Mouse (Mus musculus): ENCODE results near the gene Scnn1g. TPM values are rescaled to one million over a fixed set of nuclear protein-coding genes. Genes with fewer than 3 reads are reported as not detected.

Gene Scnn1g
- polyA plus RNA-seq, 1 experiment = 1.3 TPM

DNA sequence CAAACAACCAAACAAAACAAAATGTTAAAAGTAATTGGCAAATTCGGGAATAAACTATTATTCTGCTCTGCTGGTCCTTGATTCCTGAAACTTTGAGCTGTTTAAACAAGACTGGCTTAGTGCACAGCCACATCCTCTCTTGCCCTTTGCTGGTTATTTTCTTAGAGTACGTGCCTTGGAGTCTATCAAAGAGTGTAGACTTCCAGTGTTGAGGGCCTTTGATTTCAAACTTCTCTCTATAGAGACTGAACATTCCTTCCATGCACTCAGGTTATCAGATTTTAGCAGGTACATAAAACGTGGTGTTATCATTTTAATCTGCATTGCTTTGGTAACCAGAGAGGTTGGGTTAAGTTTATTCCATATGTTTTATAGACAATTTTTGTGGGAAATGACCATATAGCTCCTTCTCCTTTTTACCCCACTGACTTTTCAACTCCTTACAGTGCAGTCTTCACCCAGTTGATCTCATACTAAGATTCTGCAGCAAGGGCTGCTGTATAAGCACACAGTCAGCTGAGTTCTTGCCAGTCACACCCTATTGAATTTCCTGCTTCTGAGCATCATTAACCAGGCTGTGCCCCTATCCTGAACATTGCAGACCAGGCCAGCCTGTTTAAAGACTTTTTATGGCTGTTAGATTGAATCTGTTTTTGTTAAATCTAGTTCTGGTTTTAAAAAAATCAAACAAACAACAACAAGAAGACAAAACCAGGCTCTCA is 48.1 kb downstream of the Scnn1g start:
- Histone ChIP-seq H3K4me1 (replicated peaks; ENCODE audit: control insufficient read depth, insufficient read depth, low read length) (no peaks in the 10 kb centered on the region), H3K4me3 (ENCODE audit: control insufficient read depth, insufficient read depth, low read length) (no peak overlapping the region), H3K27me3 (ENCODE audit: control insufficient read depth, insufficient read depth, low read length) (no peaks in the 10 kb centered on the region), H3K27ac (ENCODE audit: control insufficient read depth, insufficient read depth, low read length) (no peak overlapping the region), H3K36me3 (ENCODE audit: control insufficient read depth, insufficient read depth, low read length) (no peaks in the 10 kb centered on the region)
- DNase-seq = no peak
- TF ChIP-seq CTCF (IDR thresholded peaks at IDR 0.05; ENCODE audit: borderline replicate concordance, control insufficient read depth, extremely low read depth, insufficient read depth, low read length, poor library complexity) (no peak), POLR2A (IDR thresholded peaks at IDR 0.05; ENCODE audit: control insufficient read depth, extremely low read depth, insufficient read depth, low read length, poor library complexity) (no peak)
- 72% methylated on average over 3 of the region's 3 CpGs for WGBS

DNA sequence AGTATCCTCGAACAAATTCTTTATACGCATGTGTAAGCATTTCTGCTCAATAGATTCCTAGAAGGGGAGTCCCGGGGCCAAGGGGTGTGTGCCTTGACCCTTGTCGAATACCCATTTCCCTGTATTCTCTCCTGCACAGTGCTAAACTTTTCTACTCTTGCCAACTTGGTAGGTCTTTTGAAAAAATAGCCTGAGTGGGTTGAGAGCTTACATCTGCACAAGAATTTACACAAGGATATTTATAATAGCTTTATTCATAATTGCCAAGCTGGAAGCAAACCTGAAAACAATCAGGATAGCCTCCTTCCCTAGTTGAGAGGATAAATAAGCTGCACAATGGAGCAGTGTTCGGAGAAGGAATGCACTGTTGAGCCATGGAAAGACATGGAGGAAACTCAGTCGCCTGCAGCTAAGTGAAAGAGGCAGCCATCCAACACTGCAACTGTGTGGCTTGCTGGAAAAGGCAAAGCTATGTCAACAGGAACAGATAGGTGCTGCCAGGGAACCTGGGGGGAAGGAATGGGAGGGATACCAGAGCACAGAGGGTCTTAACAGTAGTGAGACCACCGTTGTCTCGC is 51.5 kb downstream of the Scnn1g start:
- Histone ChIP-seq H3K4me3 (ENCODE audit: control insufficient read depth, insufficient read depth, low read length) (no peak overlapping the region), H3K36me3 (ENCODE audit: control insufficient read depth, insufficient read depth, low read length) (no peaks in the 10 kb centered on the region), H3K27ac (ENCODE audit: control insufficient read depth, insufficient read depth, low read length) (no peak overlapping the region), H3K27me3 (ENCODE audit: control insufficient read depth, insufficient read depth, low read length) (no peaks in the 10 kb centered on the region), H3K4me1 (replicated peaks; ENCODE audit: control insufficient read depth, insufficient read depth, low read length) (no peaks in the 10 kb centered on the region)
- 90% methylated on average over 8 of the region's 8 CpGs for WGBS
- no peak for DNase-seq
- TF ChIP-seq CTCF (IDR thresholded peaks at IDR 0.05; ENCODE audit: borderline replicate concordance, control insufficient read depth, extremely low read depth, insufficient read depth, low read length, poor library complexity) (no peak), POLR2A (IDR thresholded peaks at IDR 0.05; ENCODE audit: control insufficient read depth, extremely low read depth, insufficient read depth, low read length, poor library complexity) (no peak)

DNA sequence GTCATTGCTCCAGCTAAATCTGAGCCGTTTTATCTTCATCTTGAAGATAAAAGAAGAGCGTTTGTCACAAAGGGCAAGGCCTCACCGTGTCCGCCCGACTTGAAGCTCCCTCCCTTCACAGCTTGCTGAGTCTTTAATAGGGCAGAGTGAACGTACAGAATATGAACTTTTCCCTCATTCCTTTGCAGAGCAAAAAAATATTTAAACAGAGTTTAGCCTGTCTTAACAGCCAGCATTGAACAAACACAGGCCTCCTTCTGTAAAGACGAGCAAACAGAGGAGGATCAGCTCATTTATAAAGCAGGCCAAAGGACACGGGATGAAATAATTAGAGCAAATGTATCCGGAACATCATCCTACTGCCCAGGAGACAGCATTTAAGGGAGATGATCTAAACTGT is 63.5 kb downstream of the Scnn1g start:
- TF ChIP-seq POLR2A (IDR thresholded peaks at IDR 0.05; ENCODE audit: control insufficient read depth, extremely low read depth, insufficient read depth, low read length, poor library complexity) (no peak), CTCF (IDR thresholded peaks at IDR 0.05; ENCODE audit: borderline replicate concordance, control insufficient read depth, extremely low read depth, insufficient read depth, low read length, poor library complexity) (no peak)
- Histone ChIP-seq H3K27ac (ENCODE audit: control insufficient read depth, insufficient read depth, low read length) (no peak overlapping the region), H3K36me3 (ENCODE audit: control insufficient read depth, insufficient read depth, low read length) (no peaks in the 10 kb centered on the region), H3K27me3 (ENCODE audit: control insufficient read depth, insufficient read depth, low read length) (no peaks in the 10 kb centered on the region), H3K4me1 (replicated peaks; ENCODE audit: control insufficient read depth, insufficient read depth, low read length) (no peaks in the 10 kb centered on the region), H3K4me3 (ENCODE audit: control insufficient read depth, insufficient read depth, low read length) (no peak overlapping the region)
- DNase-seq = no peak
- WGBS = 90% methylated on average over 9 of the region's 9 CpGs

DNA sequence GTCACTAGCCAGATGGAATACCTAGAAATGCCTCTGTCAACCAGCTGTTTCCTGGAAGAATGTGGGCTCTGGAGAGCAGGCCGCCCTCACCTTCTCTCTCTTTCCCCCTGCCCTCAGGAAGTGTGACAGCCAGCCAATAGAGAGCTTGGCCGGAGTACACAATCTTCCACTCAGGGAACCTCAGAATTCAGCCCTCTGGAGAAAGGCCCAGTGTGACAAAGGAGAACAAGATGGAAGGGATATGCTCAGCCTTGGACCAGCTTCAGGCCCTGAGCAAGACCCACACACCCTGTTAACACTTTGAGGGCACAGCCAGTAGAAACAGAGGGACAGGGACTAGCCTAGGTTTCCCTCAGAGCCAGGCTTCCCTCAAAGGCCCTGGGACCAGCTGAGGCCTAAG is 68.2 kb downstream of the Scnn1g start:
- 56% methylated on average over 2 of the region's 2 CpGs for WGBS

DNA sequence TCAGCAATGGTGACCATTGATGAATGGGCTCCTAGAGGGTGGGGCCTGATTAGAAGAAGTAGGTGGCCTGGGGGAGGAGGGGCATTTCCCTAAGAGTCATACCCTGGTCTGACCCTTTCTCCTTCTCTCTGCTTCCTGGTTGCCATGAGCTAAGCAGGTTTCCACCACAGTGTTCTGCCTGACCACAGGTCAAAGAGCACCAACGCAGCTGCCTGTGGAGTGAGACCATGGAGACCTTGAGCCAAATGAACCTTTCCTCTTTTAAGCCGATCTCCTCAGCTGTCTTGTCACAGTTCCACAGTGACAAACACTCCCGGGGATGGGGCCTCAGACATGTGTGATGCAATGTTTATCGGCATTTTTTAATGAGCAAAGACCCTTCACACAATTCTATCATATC is 68.7 kb downstream of the Scnn1g start:
- H3K36me3 ChIP-seq (ENCODE audit: control insufficient read depth, insufficient read depth, low read length) = no peaks in the 10 kb centered on the region
- H3K4me3 ChIP-seq (ENCODE audit: control insufficient read depth, insufficient read depth, low read length) = no peak overlapping the region
- no peak for TF ChIP-seq POLR2A (IDR thresholded peaks at IDR 0.05; ENCODE audit: control insufficient read depth, extremely low read depth, insufficient read depth, low read length, poor library complexity)
- TF ChIP-seq CTCF (IDR thresholded peaks at IDR 0.05; ENCODE audit: borderline replicate concordance, control insufficient read depth, extremely low read depth, insufficient read depth, low read length, poor library complexity) = no peak
- H3K4me1 ChIP-seq (replicated peaks; ENCODE audit: control insufficient read depth, insufficient read depth, low read length) = no peaks in the 10 kb centered on the region
- H3K27me3 ChIP-seq (ENCODE audit: control insufficient read depth, insufficient read depth, low read length) = no peaks in the 10 kb centered on the region
- DNase-seq = no peak
- 87% methylated on average over 4 of the region's 4 CpGs for WGBS
- no peak overlapping the region for H3K27ac ChIP-seq (ENCODE audit: control insufficient read depth, insufficient read depth, low read length)

More for the DNA sequence above, 68.2 kb downstream of the Scnn1g start:
- H3K4me1 ChIP-seq (replicated peaks; ENCODE audit: control insufficient read depth, insufficient read depth, low read length) = no peaks in the 10 kb centered on the region
- no peaks in the 10 kb centered on the region for H3K36me3 ChIP-seq (ENCODE audit: control insufficient read depth, insufficient read depth, low read length)
- TF ChIP-seq CTCF (IDR thresholded peaks at IDR 0.05; ENCODE audit: borderline replicate concordance, control insufficient read depth, extremely low read depth, insufficient read depth, low read length, poor library complexity) (no peak), POLR2A (IDR thresholded peaks at IDR 0.05; ENCODE audit: control insufficient read depth, extremely low read depth, insufficient read depth, low read length, poor library complexity) (no peak)
- H3K4me3 ChIP-seq (ENCODE audit: control insufficient read depth, insufficient read depth, low read length) = no peak overlapping the region
- DNase-seq = no peak
- no peak overlapping the region for H3K27ac ChIP-seq (ENCODE audit: control insufficient read depth, insufficient read depth, low read length)
- no peaks in the 10 kb centered on the region for H3K27me3 ChIP-seq (ENCODE audit: control insufficient read depth, insufficient read depth, low read length)

DNA sequence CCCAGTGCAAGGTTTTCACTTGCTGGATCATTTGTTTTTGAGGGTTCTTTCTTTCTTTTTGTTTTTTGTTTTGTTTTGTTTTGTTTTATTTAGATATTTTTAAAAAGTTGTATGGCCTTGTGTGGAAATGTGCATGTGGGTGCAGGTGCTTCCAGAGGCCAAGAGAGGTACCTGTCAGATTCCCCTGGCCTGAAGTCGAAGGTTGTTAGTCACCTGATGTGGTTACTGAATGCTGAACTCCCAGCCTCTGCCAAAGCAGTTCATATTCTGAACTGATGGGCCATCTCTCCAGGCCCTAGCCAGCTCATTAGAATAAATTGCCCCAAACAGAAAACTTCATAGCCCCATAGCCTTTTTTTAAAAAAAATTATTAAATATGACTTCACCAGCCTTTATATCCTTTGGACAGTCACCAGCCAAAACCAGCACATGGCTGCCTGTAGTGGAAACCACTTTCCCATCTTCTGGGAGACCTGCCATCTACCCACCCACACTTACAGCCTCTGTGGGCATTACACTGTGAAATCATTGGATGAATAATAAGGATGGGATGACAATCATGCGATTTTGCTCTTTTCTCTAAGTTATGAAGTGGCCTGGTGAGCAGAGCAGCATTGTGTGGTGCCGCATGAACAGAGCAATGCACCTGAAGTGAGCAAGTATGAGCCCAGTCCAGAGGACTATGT is 71.7 kb downstream of the Scnn1g start:
- no peaks in the 10 kb centered on the region for H3K36me3 ChIP-seq (ENCODE audit: control insufficient read depth, insufficient read depth, low read length)
- DNase-seq = no peak
- H3K27me3 ChIP-seq (ENCODE audit: control insufficient read depth, insufficient read depth, low read length) = no peaks in the 10 kb centered on the region
- H3K27ac ChIP-seq (ENCODE audit: control insufficient read depth, insufficient read depth, low read length) = no peak overlapping the region
- 86% methylated on average over 3 of the region's 3 CpGs for WGBS
- H3K4me3 ChIP-seq (ENCODE audit: control insufficient read depth, insufficient read depth, low read length) = no peak overlapping the region
- TF ChIP-seq POLR2A (IDR thresholded peaks at IDR 0.05; ENCODE audit: control insufficient read depth, extremely low read depth, insufficient read depth, low read length, poor library complexity) = no peak
- no peak for TF ChIP-seq CTCF (IDR thresholded peaks at IDR 0.05; ENCODE audit: borderline replicate concordance, control insufficient read depth, extremely low read depth, insufficient read depth, low read length, poor library complexity)
- H3K4me1 ChIP-seq (replicated peaks; ENCODE audit: control insufficient read depth, insufficient read depth, low read length) = no peaks in the 10 kb centered on the region

Measured in thymus, adult 2 months (tissue).